In genomic region chr7:44623714-44624542, GRCm38 (mm10) we compare ENCODE assay signal across 15 mouse cellular contexts. TPM values are rescaled to one million over a fixed set of nuclear protein-coding genes. Genes with fewer than 3 reads are reported as not detected.
DNase-seq lines count a peak whose midpoint lies in the region; ATAC-seq and TF ChIP-seq lines count a peak whose summit lies in the region.
"Had no signal": no experiment of that assay in that cellular context is flagged by ENCODE, and none has a peak within 500 bp of the region (broad histone marks: within the 10 kb centered on the region; RNA-seq: fewer than 3 reads in every experiment).

No protein-coding gene starts in this region.

- no peak overlapping the region for H3K9ac ChIP-seq in embryonic facial prominence, embryonic 11.5 days (replicated peaks; ENCODE audit: low read length)

- H3K27me3 ChIP-seq in embryonic facial prominence, embryonic 11.5 days (ENCODE audit: control insufficient read depth, insufficient read depth, low read length) = no peaks in the 10 kb centered on the region
- no peaks in the 10 kb centered on the region for H3K27me3 ChIP-seq in thymus, adult 2 months (ENCODE audit: control insufficient read depth, insufficient read depth, low read length)

- H3K4me1 ChIP-seq in embryonic facial prominence, embryonic 11.5 days (ENCODE audit: control insufficient read depth, insufficient read depth, low read length) = no peaks in the 10 kb centered on the region
- H3K4me1 ChIP-seq in thymus, adult 2 months (replicated peaks; ENCODE audit: control insufficient read depth, insufficient read depth, low read length) = no peaks in the 10 kb centered on the region

- DNase-seq in heart, adult 11 months = peak; percentile 70
- no peak for DNase-seq in heart, postnatal 36 days
- peak; percentile 46 for DNase-seq in 416B (ENCODE audit: low read depth)
- peak; percentile 31 for DNase-seq in c-Kit-positive CD71-negative TER-119-negative erythroid progenitor cells, embryonic 14.5 days (ENCODE audit: low read depth)
- peak; percentile 25 for DNase-seq in embryonic facial prominence, embryonic 11.5 days (ENCODE audit: low spot score)
- DNase-seq in urinary bladder, postnatal 4 days (ENCODE audit: low spot score in 2 of 2) = no peak
- no peak for DNase-seq in thymus, adult 2 months
- DNase-seq in ovary, postnatal 36 days (ENCODE audit: low spot score) = no peak
- DNase-seq: gastrocnemius, postnatal 14 days; heart, postnatal 4 days; spleen, adult 18-20 months; thymus, adult 18-20 months had no signal

- no peaks in the 10 kb centered on the region for H3K9me3 ChIP-seq in embryonic facial prominence, embryonic 11.5 days (replicated peaks; ENCODE audit: control insufficient read depth, low read length)

- no peak for TF ChIP-seq CTCF in thymus, adult 2 months (IDR thresholded peaks at IDR 0.05; ENCODE audit: borderline replicate concordance, control insufficient read depth, extremely low read depth, insufficient read depth, low read length, poor library complexity)

- H3K27ac ChIP-seq in embryonic facial prominence, embryonic 11.5 days (replicated peaks; ENCODE audit: low read depth, low read length) = no peak overlapping the region
- no peak overlapping the region for H3K27ac ChIP-seq in thymus, adult 2 months (ENCODE audit: control insufficient read depth, insufficient read depth, low read length)

- H3K4me2 ChIP-seq in embryonic facial prominence, embryonic 11.5 days (ENCODE audit: low read depth, low read length) = no peak overlapping the region

- ATAC-seq in embryonic facial prominence, embryonic 11.5 days (replicated peaks; ENCODE audit: insufficient number of reproducible peaks, low FRiP score, low TSS enrichment, low read depth) = no peak

- no peak for TF ChIP-seq POLR2A in thymus, adult 2 months (IDR thresholded peaks at IDR 0.05; ENCODE audit: control insufficient read depth, extremely low read depth, insufficient read depth, low read length, poor library complexity)

- intact Hi-C loops in heart, postnatal 36 days (cut with DNase I) = no loop called here

- H3K4me3 ChIP-seq in embryonic facial prominence, embryonic 11.5 days (ENCODE audit: low read depth, low read length) = no peak overlapping the region
- H3K4me3 ChIP-seq in thymus, adult 2 months (ENCODE audit: control insufficient read depth, insufficient read depth, low read length) = no peak overlapping the region
- H3K4me3 ChIP-seq: erythroblast, embryonic 14.5 days had no signal

- 38% methylated on average over 18 of the region's 18 CpGs for WGBS in embryonic facial prominence, embryonic 11.5 days
- 50% methylated on average over 18 of the region's 18 CpGs for WGBS in thymus, adult 2 months

- no peaks in the 10 kb centered on the region for H3K36me3 ChIP-seq in embryonic facial prominence, embryonic 11.5 days (replicated peaks; ENCODE audit: control insufficient read depth, insufficient read depth, low read depth, low read length)
- H3K36me3 ChIP-seq in thymus, adult 2 months (ENCODE audit: control insufficient read depth, insufficient read depth, low read length) = no peaks in the 10 kb centered on the region

RNA-seq across cellular contexts. Expression of gene Kcnc3, which starts 33.5 kb away (rescaled TPM):
- total RNA-seq in heart, postnatal 36 days (2021) = 1 to 10 TPM; 2.0 to 2.3 TPM
- 0.32 and 0.39 TPM in 2 replicates for polyA plus RNA-seq in embryonic facial prominence, embryonic 11.5 days (2014; fragmentation: Nextera tagmentation; extraction: Ambion mirVana)
- 0.82 and 1.0 TPM in 2 replicates for polyA plus RNA-seq in thymus, adult 2 months (2012; rRNA removed)

RNA-seq across cellular contexts. Expression of gene Myh14, which starts 46.7 kb away (rescaled TPM):
- total RNA-seq in heart, postnatal 36 days (2021) = 100 to 1,000 TPM in 1 of 2 experiments, 10 to 100 TPM in 1; 81.8 to 110 TPM
- polyA plus RNA-seq in embryonic facial prominence, embryonic 11.5 days (2014; fragmentation: Nextera tagmentation; extraction: Ambion mirVana) = 2.1 and 4.5 TPM in 2 replicates
- 1.9 and 3.7 TPM in 2 replicates for polyA plus RNA-seq in thymus, adult 2 months (2012; rRNA removed)
- total RNA-seq: monocyte, adult 5-6 weeks had no signal

RNA-seq across cellular contexts. Expression of gene Napsa, which starts 51.7 kb away (rescaled TPM):
- total RNA-seq in heart, postnatal 36 days (2021) = under 1 TPM; 0.43 to 0.78 TPM
- 0.70 and 0.88 TPM in 2 replicates for polyA plus RNA-seq in embryonic facial prominence, embryonic 11.5 days (2014; fragmentation: Nextera tagmentation; extraction: Ambion mirVana)
- polyA plus RNA-seq in thymus, adult 2 months (2012; rRNA removed) = 28.0 and 32.0 TPM in 2 replicates
- total RNA-seq: gastrocnemius, postnatal 14 days had no signal
- polyA plus RNA-seq: C2C12 had no signal

Comparison
In these comparisons a context has a peak if more than half of its experiments do, and no peak if none do; other contexts are left out.
1. DNase-seq: peak in heart, adult 11 months (single experiment), 416B (single experiment), c-Kit-positive CD71-negative TER-119-negative erythroid progenitor cells, embryonic 14.5 days (single experiment) and embryonic facial prominence, embryonic 11.5 days (single experiment); none in heart, postnatal 36 days (0 of 2), urinary bladder, postnatal 4 days (0 of 2), thymus, adult 2 months (single experiment) and ovary, postnatal 36 days (single experiment).
2. RNA of gene Napsa, which starts 51.7 kb away (polyA plus RNA-seq): 28.0 to 32.0 TPM in thymus, adult 2 months; 0.70 to 0.88 TPM in embryonic facial prominence, embryonic 11.5 days; every median in the first group is over 10 times any median in the second.